Mouse (Mus musculus): ENCODE results near the gene Bpifb9a.
A peak's percentile ranks its signal among the peaks of the same experiment; 100 is the strongest.
"Not testable (repeated sequence)": the region's sequence is repeated elsewhere in the genome, so short reads cannot be mapped to it uniquely, and the experiment has no call there.

Gene Bpifb9a

GRCm38 (mm10) chr2:154292833-154293232 is 35.2 kb downstream of the Bpifb9a start:
- Histone ChIP-seq H3K4me1 (replicated peaks; ENCODE audit: low read depth, low read length) (no peaks in the 10 kb centered on the region), H3K36me3 (ENCODE audit: insufficient read depth, low read length) (no peaks in the 10 kb centered on the region), H3K27me3 (ENCODE audit: insufficient read depth, low read length) (no peaks in the 10 kb centered on the region), H3K4me3 (replicated peaks; ENCODE audit: low read length) (no peak overlapping the region), H3K9me3 (ENCODE audit: low read length) (no peaks in the 10 kb centered on the region)
- TF ChIP-seq NANOG (IDR thresholded peaks at IDR 0.05; ENCODE audit: borderline replicate concordance, low read length) (no peak), CTCF (conservative IDR thresholded peaks at IDR 0.05; ENCODE audit: low read length) (no peak), POU5F1 (IDR thresholded peaks at IDR 0.05; ENCODE audit: borderline replicate concordance, low read length) (no peak)

GRCm38 (mm10) chr2:154294746-154295145 is 37.1 kb downstream of the Bpifb9a start:
- H3K36me3 ChIP-seq (ENCODE audit: insufficient read depth, low read length); H3K4me3 ChIP-seq (replicated peaks; ENCODE audit: low read length); H3K27me3 ChIP-seq (ENCODE audit: insufficient read depth, low read length); H3K4me1 ChIP-seq (replicated peaks; ENCODE audit: low read depth, low read length); H3K9me3 ChIP-seq (ENCODE audit: low read length): not testable (repeated sequence)
- TF ChIP-seq CTCF (conservative IDR thresholded peaks at IDR 0.05; ENCODE audit: low read length): peak; percentile 53

GRCm38 (mm10) chr2:154300496-154300895 is 42.8 kb downstream of the Bpifb9a start:
- no peaks in the 10 kb centered on the region for H3K27me3 ChIP-seq (ENCODE audit: insufficient read depth, low read length)
- H3K4me3 ChIP-seq (replicated peaks; ENCODE audit: low read length): no peak overlapping the region

GRCm38 (mm10) chr2:154301763-154302162 is 44.1 kb downstream of the Bpifb9a start:
- Histone ChIP-seq H3K4me3 (replicated peaks; ENCODE audit: low read length) (no peak overlapping the region), H3K27me3 (ENCODE audit: insufficient read depth, low read length) (no peaks in the 10 kb centered on the region), H3K9me3 (ENCODE audit: low read length) (no peaks in the 10 kb centered on the region), H3K4me1 (replicated peaks; ENCODE audit: low read depth, low read length) (peaks cover 4% of the 10 kb centered on the region; the same call in 1 of the 2 replicates), H3K36me3 (ENCODE audit: insufficient read depth, low read length) (no peaks in the 10 kb centered on the region)
- no peak for TF ChIP-seq NANOG (IDR thresholded peaks at IDR 0.05; ENCODE audit: borderline replicate concordance, low read length)

More at GRCm38 (mm10) chr2:154300496-154300895, 42.8 kb downstream of the Bpifb9a start:
- peaks cover 4% of the 10 kb centered on the region; the same call in 1 of the 2 replicates for H3K4me1 ChIP-seq (replicated peaks; ENCODE audit: low read depth, low read length)
- TF ChIP-seq CTCF (conservative IDR thresholded peaks at IDR 0.05; ENCODE audit: low read length): peak; percentile 88
- no peak for TF ChIP-seq NANOG (IDR thresholded peaks at IDR 0.05; ENCODE audit: borderline replicate concordance, low read length)
- no peaks in the 10 kb centered on the region for H3K36me3 ChIP-seq (ENCODE audit: insufficient read depth, low read length)
- no peaks in the 10 kb centered on the region for H3K9me3 ChIP-seq (ENCODE audit: low read length)

DNA sequence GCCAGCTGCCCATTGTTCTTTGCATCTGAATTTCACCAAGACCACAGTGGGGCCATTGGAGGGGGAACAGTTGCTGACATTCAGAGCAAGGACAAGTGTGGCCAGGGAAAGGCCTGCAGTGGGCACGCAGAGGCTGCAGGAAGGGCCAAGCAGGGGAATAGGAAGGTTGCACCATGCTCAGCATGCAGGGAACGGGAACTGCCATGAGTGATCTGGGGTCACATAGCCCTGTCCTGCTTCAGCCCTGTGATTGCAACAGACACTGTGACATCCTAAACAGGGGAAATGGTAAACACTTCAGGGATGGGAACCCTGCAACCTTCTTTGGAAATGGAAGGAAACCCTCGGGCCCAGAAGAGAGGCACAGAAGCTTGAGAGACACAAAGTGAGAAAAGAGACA is 47.0 kb downstream of the Bpifb9a start:
- H3K4me3 ChIP-seq (replicated peaks; ENCODE audit: low read length); H3K27me3 ChIP-seq (ENCODE audit: insufficient read depth, low read length); H3K9me3 ChIP-seq (ENCODE audit: low read length); H3K36me3 ChIP-seq (ENCODE audit: insufficient read depth, low read length); H3K4me1 ChIP-seq (replicated peaks; ENCODE audit: low read depth, low read length): not testable (repeated sequence)

GRCm38 (mm10) chr2:154306927-154307326 is 49.3 kb downstream of the Bpifb9a start, which contains the start of gene Bpifb9b:
Gene Bpifb9b, plus strand, starts transcription at chr2:154307227.
- not testable (repeated sequence) for H3K36me3 ChIP-seq (ENCODE audit: insufficient read depth, low read length); H3K4me3 ChIP-seq (replicated peaks; ENCODE audit: low read length); H3K9me3 ChIP-seq (ENCODE audit: low read length); H3K4me1 ChIP-seq (replicated peaks; ENCODE audit: low read depth, low read length); H3K27me3 ChIP-seq (ENCODE audit: insufficient read depth, low read length)

- not testable (repeated sequence) for H3K4me3 ChIP-seq (replicated peaks; ENCODE audit: low read length); H3K9me3 ChIP-seq (ENCODE audit: low read length); H3K4me1 ChIP-seq (replicated peaks; ENCODE audit: low read depth, low read length); H3K27me3 ChIP-seq (ENCODE audit: insufficient read depth, low read length); H3K36me3 ChIP-seq (ENCODE audit: insufficient read depth, low read length)
Measured at GRCm38 (mm10) chr2:154313771-154314170, 56.1 kb downstream of the Bpifb9a start.

All from E14TG2a.4 (cell line).